Mouse (Mus musculus) heart, embryonic 10.5 days (tissue): ENCODE data around the gene Prm2. TPM values are rescaled to one million over a fixed set of nuclear protein-coding genes. Genes with fewer than 3 reads are reported as not detected.

Experiments
- DNase-seq: peaks from one replicate; pipeline ENCODE4 v3.0.0-alpha.2; 2017; ENCODE audit warnings: low spot score
- H3K27ac ChIP-seq: fragments of 300-500 bp; sonication (generic); 2 replicates; pipeline ENCODE4 v1.5.1; 2016; ENCODE audit warnings: mild to moderate bottlenecking
- H3K27me3 ChIP-seq: fragments of 300-500 bp; sonication (generic); 2 replicates; pipeline ENCODE4 v1.6.1; 2016; ENCODE audit warnings: mild to moderate bottlenecking; ENCODE audit not compliant: poor library complexity, insufficient read depth, severe bottlenecking
- H3K36me3 ChIP-seq: fragments of 300-500 bp; sonication (generic); 2 replicates; pipeline ENCODE4 v1.6.1; 2016; ENCODE audit warnings: mild to moderate bottlenecking, moderate library complexity
- H3K4me1 ChIP-seq: fragments of 300-500 bp; sonication (generic); 2 replicates; pipeline ENCODE4 v1.6.1; 2016; ENCODE audit warnings: mild to moderate bottlenecking
- H3K4me3 ChIP-seq: fragments of 300-500 bp; sonication (generic); 2 replicates; pipeline ENCODE4 v1.5.1; 2016; ENCODE audit warnings: mild to moderate bottlenecking, moderate library complexity
- H3K9me3 ChIP-seq: fragments of 300-500 bp; sonication (generic); 2 replicates; pipeline ENCODE4 v1.6.1; 2016; ENCODE audit warnings: mild to moderate bottlenecking, moderate library complexity
- WGBS: fragments of 180-500 bp; shearing (Covaris S2); methylation state at CpG from one replicate; pipeline ENCODE4 v1.1.7; 2016; 5-methylcytosine and 5-hydroxymethylcytosine counted together
- polyA plus RNA-seq: library from polyadenylated mRNA; unstranded; fragments of >200 nt; fragmentation: Nextera tagmentation; extraction: Ambion mirVana; gene quantifications from 2 replicates; pipeline ENCODE4 v1.2.1, GENCODE M21; 2016

The Prm2 gene
- polyA plus RNA-seq, 1 experiment from 2014 or later: not detected

DNA sequence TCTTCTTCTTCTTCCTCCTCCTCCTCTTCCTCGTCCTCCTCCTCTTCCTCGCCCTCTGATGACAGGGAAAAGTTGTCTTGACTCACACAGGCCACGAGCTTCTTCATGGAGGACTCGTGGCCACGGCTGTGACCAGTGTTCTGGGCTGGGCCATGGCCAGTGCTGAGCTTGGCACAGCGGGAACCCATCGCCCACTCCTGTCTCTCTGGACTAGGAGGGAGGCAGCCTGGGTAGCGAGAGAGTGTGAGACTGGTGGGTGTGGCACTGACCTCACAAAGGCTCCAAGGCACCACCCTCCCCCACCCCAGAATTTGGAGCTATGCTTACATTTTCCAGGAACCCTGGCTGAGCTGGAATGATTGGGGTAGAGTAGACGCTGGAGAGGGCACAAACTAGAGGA is 5.2 kb downstream of the Prm2 start, which contains the start of gene Prm3:
Prm3 (minus strand) TSS at position 213 of the 400 bp plus-strand sequence.
- H3K4me1 ChIP-seq: peaks cover 25% of the 10 kb centered on the region
- H3K27ac ChIP-seq: no peak within 1 kb of the TSS
- DNase-seq: no peak
- no peaks in the 10 kb centered on the region for H3K36me3 ChIP-seq
- no peaks in the 10 kb centered on the region for H3K9me3 ChIP-seq
- H3K27me3 ChIP-seq: peaks cover 58% of the 10 kb centered on the region
- no peak within 1 kb of the TSS for H3K4me3 ChIP-seq
- 75% methylated on average over 9 of the region's 9 CpGs for WGBS

DNA sequence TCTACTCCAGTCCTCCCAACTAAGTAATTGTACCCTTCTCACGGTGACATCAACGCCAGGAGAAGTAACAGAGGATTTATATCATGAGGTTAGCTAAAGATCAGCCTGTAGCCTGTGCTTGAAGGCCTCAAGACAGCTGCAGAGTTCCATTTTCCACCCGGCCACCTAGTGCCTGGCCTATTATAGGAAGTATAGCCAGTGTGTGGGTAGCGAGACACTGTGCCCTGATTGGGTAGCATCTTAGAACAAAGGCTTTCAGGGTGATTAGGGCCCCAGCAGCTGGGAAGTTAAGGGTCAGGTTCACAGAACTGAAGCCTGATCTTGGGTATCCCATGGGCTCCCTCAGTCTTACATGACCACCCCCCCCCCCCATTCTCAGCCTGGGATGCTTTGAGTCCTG is 7.1 kb downstream of the Prm2 start:
- WGBS: 60% methylated on average over 4 of the region's 4 CpGs
- H3K4me1 ChIP-seq: peaks cover 39% of the 10 kb centered on the region
- H3K9me3 ChIP-seq: no peaks in the 10 kb centered on the region
- DNase-seq: no peak
- no peak overlapping the region for H3K27ac ChIP-seq
- no peaks in the 10 kb centered on the region for H3K36me3 ChIP-seq
- peaks cover 41% of the 10 kb centered on the region for H3K27me3 ChIP-seq
- no peak overlapping the region for H3K4me3 ChIP-seq

DNA sequence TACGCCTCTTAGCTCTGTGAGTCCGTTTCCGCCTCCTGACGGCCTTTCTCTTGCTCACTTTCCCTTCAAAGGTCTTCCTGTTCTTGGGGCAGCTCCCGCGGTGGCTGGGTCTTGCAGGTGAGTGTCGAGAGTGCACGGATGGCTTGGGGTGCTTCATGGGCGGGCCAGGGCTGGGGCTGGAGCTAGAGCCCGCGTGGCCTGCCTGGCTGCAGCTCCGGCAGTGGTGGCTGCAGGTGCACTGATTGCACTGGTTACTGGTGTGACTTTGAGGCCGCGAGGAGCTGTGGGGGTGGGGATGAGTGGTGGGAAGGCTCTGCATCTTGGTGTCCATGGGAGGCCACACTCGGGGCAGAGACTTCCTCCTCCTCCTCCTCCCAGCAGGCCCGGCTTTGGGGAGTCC is 7.7 kb downstream of the Prm2 start, which contains the start of gene Tnp2:
Tnp2 (minus strand) TSS at position 390 of the 400 bp plus-strand sequence.
- peaks cover 40% of the 10 kb centered on the region for H3K27me3 ChIP-seq
- no peaks in the 10 kb centered on the region for H3K9me3 ChIP-seq
- H3K4me1 ChIP-seq: peaks cover 45% of the 10 kb centered on the region
- H3K27ac ChIP-seq: peak within 1 kb of the TSS; percentile 24; the same call in 1 of the 2 replicates
- no peak within 1 kb of the TSS for H3K4me3 ChIP-seq
- no peaks in the 10 kb centered on the region for H3K36me3 ChIP-seq
- WGBS: 44% methylated on average over 16 of the region's 16 CpGs
- no peak for DNase-seq

DNA sequence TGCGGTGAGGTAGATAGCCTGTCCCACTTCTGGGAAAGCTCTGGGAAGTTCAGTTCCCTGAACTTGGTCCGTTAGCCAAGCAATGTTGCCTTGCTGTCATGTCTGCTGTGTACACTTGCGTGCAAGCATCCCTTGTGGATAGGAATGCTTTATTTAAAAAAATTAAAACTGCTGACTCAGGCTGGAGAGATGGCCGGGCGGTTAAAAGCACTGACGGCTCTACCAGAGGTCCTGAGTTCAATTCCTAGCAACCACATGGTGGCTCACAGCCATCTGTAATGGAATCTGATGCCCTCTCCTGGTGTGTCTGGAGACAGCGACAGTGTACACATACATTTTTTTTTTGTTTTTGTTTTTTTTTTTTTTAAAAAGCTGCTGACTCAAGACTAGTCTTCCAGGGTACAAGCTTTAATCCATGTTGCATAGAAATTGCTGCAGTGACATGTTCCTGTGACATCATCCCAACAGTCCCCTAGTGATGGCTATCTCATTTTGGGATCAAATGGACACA is 8.3 kb downstream of the Prm2 start:
- H3K4me1 ChIP-seq: peaks cover 52% of the 10 kb centered on the region
- no peak overlapping the region for H3K27ac ChIP-seq
- H3K27me3 ChIP-seq: peaks cover 46% of the 10 kb centered on the region
- H3K9me3 ChIP-seq: no peaks in the 10 kb centered on the region
- DNase-seq: no peak
- H3K4me3 ChIP-seq: no peak overlapping the region
- WGBS: 75% methylated on average over 7 of the region's 7 CpGs
- H3K36me3 ChIP-seq: no peaks in the 10 kb centered on the region

DNA sequence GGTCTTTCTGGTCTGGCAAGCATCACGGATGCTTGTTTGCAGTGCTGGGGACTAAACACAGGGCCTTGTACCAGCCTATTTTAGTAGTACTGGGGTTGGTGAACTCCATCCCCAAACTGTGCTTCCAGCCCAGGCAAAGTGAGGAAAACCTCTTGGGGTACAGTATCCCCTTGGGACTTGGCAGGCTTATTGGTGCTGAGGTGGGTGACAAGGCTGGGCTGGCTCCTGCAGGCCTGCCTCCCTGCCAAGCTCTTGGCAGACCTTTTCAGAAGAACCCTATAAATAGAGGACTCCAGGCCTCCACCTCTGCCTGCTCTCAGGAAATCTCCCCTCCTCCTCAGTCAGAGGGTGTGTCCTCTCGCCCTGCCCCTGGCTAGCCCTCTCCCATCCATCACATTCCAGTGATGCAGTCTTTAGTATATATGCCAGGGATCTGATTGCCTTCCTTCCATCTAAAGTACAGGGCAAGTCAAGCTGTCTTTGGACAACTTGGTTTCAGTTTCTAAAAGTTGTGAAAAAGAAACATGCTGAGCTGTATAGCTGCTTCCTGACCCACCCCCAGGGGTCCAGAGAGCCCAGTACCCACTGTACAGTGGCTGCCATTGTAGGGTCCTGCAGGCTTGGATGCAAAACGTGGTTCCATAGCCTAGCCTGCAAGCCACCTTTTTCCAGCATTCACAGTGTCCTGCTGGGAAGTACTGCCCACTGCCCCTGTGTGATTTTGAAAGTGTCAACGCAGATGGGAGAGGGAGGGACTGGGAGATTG is 9.0 kb downstream of the Prm2 start:
- 43% methylated on average over 4 of the region's 4 CpGs for WGBS
- Histone ChIP-seq H3K36me3 (no peaks in the 10 kb centered on the region), H3K4me3 (peak overlapping the region; percentile 82; the same call in 1 of the 2 replicates), H3K27me3 (peaks cover 44% of the 10 kb centered on the region), H3K9me3 (no peaks in the 10 kb centered on the region), H3K27ac (peak overlapping the region; percentile 95), H3K4me1 (peaks cover 58% of the 10 kb centered on the region)
- DNase-seq: no peak

DNA sequence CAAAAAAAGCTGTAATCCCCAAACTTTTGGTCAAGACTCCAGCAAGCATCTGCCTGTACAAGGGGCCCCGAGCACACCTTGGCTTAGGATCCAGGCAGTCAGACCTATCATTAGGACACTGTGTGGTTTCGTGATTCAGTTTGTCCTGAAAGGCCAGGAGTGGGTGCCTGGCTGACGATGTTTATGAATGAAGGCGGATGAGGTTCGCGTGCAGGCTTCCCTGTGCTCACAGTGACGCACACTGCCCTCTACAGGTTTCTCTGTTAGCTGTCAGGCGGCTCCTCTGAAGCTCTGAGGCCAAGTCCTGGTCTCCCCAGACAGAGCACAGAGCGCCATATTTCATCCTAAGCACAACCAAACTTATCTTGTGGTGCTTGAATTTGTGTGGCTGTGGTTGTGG is 9.6 kb downstream of the Prm2 start:
- peaks cover 65% of the 10 kb centered on the region for H3K4me1 ChIP-seq
- DNase-seq: peak; percentile 95
- peak overlapping the region; percentile 95 for H3K27ac ChIP-seq
- WGBS: 2% methylated on average over 9 of the region's 9 CpGs
- H3K4me3 ChIP-seq: peak overlapping the region; percentile 82
- H3K36me3 ChIP-seq: no peaks in the 10 kb centered on the region
- peaks cover 37% of the 10 kb centered on the region for H3K27me3 ChIP-seq
- no peaks in the 10 kb centered on the region for H3K9me3 ChIP-seq

DNA sequence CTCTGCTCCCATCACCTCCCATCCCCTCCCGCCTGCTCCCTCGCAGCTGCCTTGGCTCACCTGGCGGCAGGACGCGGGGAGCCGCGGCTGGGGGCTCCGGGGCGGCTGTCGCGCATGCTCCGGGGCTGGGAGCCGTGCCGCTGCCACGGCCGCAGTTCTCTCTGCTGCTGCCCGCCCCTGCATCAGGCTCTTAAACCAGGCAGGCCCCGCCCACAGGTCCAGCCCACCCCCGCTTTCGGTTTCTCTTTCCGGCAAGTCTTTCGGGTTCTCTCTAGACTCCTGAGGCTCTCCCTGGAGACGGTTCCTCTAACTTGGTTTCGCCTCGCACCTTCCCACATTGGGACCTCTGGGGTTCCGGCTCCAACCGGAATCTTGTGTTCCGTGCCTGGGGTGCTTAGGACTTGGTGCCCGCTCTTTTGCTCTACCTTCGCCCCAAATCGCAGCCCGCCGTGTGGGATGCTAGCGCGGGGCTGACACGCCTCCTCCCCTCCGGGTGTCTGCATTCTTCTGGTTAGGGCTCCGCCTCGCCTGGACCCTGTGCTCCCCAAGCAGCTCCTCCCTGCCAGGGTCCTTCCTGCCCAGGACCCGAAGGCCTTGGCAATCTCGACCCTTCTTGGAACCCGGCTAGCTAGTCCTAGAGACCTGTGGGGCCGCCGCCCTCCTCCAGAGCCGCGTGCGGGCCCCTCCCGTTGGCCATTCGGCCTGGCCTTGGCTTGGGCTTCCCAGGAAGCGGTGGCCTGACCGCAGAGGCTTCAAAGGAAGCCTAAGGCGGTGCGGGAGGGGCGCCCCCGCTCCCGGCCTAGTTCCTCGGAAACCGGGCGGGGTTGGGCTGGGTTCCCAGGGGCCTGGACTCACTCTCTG is 10.3 kb downstream of the Prm2 start, which contains the start of gene Socs1:
Socs1 (minus strand) TSS at position 166 of the 861 bp plus-strand sequence.
- H3K4me1 ChIP-seq: peaks cover 72% of the 10 kb centered on the region
- under 1% methylated on average over 59 of the region's 59 CpGs for WGBS

DNA sequence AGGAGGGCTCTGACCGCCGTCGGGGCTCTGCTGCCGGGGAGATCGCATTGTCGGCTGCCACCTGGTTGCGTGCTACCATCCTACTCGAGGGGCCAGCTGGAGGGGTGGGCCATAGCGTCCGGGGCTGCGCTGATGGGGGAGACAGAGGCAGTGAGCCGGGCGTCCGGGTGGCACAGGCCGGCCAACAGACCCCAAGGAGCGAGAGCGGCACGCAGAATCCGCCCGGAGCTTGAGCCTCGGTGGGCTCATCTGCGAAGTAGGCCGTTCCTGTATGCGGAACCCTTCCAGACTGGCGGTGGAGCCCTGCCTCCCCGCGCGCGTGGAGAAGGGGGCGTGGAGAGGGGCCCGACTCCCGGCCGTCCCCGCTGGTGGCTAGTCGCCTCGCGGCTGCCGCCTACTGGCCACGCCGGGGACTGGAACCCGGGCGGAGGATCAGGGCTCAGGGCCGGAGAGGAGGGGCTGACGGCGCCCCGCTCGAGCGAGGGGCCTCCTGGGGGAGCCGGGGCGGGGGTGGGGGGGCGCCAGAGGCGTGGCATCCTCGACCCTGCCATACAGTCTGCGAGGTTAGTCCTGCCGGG is 11.1 kb downstream of the Prm2 start:
- no peaks in the 10 kb centered on the region for H3K36me3 ChIP-seq
- peak overlapping the region; percentile 82 for H3K4me3 ChIP-seq
- under 1% methylated on average over 38 of the region's 55 CpGs for WGBS
- peaks cover 28% of the 10 kb centered on the region for H3K27me3 ChIP-seq
- H3K9me3 ChIP-seq: no peaks in the 10 kb centered on the region
- DNase-seq: peak; percentile 94
- H3K4me1 ChIP-seq: peaks cover 76% of the 10 kb centered on the region
- peak overlapping the region; percentile 95 for H3K27ac ChIP-seq

More for the DNA sequence above, 10.3 kb downstream of the Prm2 start, which contains the start of gene Socs1:
- H3K4me3 ChIP-seq: peak within 1 kb of the TSS; percentile 82
- H3K27ac ChIP-seq: peak within 1 kb of the TSS; percentile 95
- peaks cover 34% of the 10 kb centered on the region for H3K27me3 ChIP-seq
- peak; percentile 96 for DNase-seq
- H3K9me3 ChIP-seq: no peaks in the 10 kb centered on the region
- no peaks in the 10 kb centered on the region for H3K36me3 ChIP-seq

DNA sequence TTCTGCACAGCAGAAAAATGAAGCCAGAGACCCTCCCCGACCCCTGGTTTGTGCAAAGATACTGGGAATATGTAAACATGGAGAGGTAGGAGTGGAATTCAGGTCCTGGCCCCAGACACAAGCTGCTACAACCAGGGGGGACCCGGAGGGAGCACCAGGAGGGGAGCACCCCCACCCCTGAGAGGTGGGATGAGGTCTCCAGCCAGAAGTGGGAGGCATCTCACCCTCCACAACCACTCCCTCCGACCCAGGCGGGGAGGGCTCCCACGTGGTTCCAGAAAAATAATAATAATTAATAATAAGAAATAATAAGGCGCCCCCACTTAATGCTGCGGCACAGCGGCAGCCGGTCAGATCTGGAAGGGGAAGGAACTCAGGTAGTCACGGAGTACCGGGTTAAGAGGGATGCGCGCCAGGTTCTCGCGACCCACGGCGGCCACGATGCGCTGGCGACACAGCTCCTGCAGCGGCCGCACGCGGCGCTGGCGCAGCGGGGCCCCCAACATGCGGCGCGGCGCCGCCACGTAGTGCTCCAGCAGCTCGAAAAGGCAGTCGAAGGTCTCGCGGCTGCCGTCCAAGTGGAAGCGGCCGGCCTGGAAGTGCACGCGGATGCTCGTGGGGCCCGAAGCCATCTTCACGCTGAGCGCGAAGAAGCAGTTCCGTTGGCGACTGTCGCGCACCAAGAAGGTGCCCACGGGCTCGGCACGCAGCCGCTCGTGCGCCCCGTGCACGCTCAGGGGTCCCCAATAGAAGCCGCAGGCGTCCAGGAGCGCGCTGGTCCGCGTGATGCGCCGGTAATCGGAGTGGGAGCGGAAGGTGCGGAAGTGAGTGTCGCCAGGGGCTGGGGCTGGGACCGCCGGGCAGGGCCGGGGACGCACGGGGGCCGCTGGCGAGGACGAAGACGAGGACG is 11.8 kb downstream of the Prm2 start:
- peaks cover 76% of the 10 kb centered on the region for H3K4me1 ChIP-seq
- peaks cover 22% of the 10 kb centered on the region for H3K27me3 ChIP-seq
- DNase-seq: no peak
- peak overlapping the region; percentile 82 for H3K4me3 ChIP-seq
- peak overlapping the region; percentile 95 for H3K27ac ChIP-seq
- H3K36me3 ChIP-seq: no peaks in the 10 kb centered on the region
- no peaks in the 10 kb centered on the region for H3K9me3 ChIP-seq
- WGBS: 3% methylated on average over 81 of the region's 81 CpGs

DNA sequence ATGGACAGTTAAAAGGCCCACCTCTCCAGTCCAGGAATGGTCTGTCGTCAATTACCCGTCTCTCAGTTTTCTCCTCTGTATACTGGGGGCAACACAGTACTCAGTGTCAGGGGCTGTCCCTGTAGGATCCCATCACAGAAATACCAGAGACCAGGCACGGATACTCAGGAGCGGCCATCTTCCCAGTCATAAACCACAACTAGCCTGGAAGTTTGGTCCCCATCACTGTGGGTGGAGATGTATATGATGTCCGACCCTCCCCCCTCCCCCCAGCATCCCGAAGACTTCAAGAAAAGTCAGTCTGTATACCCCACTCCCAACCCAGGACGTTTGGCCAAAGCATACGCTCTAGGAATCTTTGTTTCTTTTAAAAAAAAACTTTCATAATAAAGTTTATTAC is 12.5 kb downstream of the Prm2 start:
- Histone ChIP-seq H3K9me3 (no peaks in the 10 kb centered on the region), H3K4me3 (peak overlapping the region; percentile 82), H3K27ac (peak overlapping the region; percentile 79; the same call in 1 of the 2 replicates), H3K4me1 (peaks cover 75% of the 10 kb centered on the region), H3K36me3 (no peaks in the 10 kb centered on the region), H3K27me3 (peaks cover 16% of the 10 kb centered on the region; the same call in 1 of the 2 replicates)
- DNase-seq: no peak
- WGBS: 69% methylated on average over 8 of the region's 8 CpGs

DNA sequence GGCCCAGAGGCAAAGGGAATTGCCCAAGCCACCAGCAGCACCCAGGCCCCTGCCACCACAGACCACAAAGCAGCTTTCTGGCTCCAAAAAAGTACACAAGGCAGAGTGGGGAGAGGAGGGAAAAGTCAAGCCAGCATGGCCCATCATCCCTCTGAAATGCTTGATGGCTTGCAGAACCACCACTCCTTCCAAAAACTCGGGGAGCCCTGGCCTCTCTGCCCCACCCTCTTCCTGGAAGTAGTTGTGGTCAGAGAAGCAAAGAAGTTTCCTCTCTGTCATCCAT is 12.8 kb downstream of the Prm2 start:
- Histone ChIP-seq H3K9me3 (no peaks in the 10 kb centered on the region), H3K27ac (peak overlapping the region; percentile 79), H3K27me3 (peaks cover 12% of the 10 kb centered on the region; the same call in 1 of the 2 replicates), H3K4me3 (0 out of 2 replicates have a peak overlapping the region, but pooled peaks have one; percentile 82), H3K36me3 (no peaks in the 10 kb centered on the region), H3K4me1 (peaks cover 72% of the 10 kb centered on the region)
- WGBS: 21% methylated on average over 1 of the region's 1 CpGs
- DNase-seq: no peak
